Mouse (Mus musculus): ENCODE measurements around the gene Clmp. TPM values are rescaled to one million over a fixed set of nuclear protein-coding genes. Genes with fewer than 3 reads are reported as not detected.
A peak's percentile ranks its signal among the peaks of the same experiment; 100 is the strongest.

Clmp gene
- polyA plus RNA-seq, 1 experiment, result 3.8 TPM

GRCm38 (mm10) chr9:40757105-40757626 is 71.4 kb downstream of the Clmp start:
- Histone ChIP-seq H3K27me3 (ENCODE audit: control insufficient read depth, insufficient read depth, insufficient read length) (no peaks in the 10 kb centered on the region), H3K79me2 (ENCODE audit: control insufficient read depth, insufficient read depth) (no peaks in the 10 kb centered on the region), H3K4me3 (peak overlapping the region; percentile 22)

GRCm38 (mm10) chr9:40757685-40758270 is 72.0 kb downstream of the Clmp start:
- no peaks in the 10 kb centered on the region for H3K27me3 ChIP-seq (ENCODE audit: control insufficient read depth, insufficient read depth, insufficient read length)
- peak overlapping the region; percentile 81 for H3K4me2 ChIP-seq (ENCODE audit: low read depth)
- H3K4me3 ChIP-seq, result peak overlapping the region; percentile 22
- no peak overlapping the region for H3ac ChIP-seq (ENCODE audit: control insufficient read depth, insufficient read length)
- no peaks in the 10 kb centered on the region for H3K79me2 ChIP-seq (ENCODE audit: control insufficient read depth, insufficient read depth)
- H3K36me3 ChIP-seq (ENCODE audit: control insufficient read depth, insufficient read depth), result no peaks in the 10 kb centered on the region
- TF ChIP-seq POLR2A (IDR thresholded peaks at IDR 0.05; ENCODE audit: insufficient read length, low read depth), result peak; percentile 13
- no peak for TF ChIP-seq POLR2AphosphoS2 (IDR thresholded peaks at IDR 0.05; ENCODE audit: insufficient read length, low read depth)
- TF ChIP-seq MYOG (IDR thresholded peaks at IDR 0.05; ENCODE audit: control insufficient read depth in 1 of 3, insufficient read depth in 1 of 3, insufficient read length in 2 of 3, low read depth in 2 of 3), result no peak
- TF ChIP-seq USF1 (IDR thresholded peaks at IDR 0.05; ENCODE audit: low read depth), result no peak

More at GRCm38 (mm10) chr9:40757105-40757626, 71.4 kb downstream of the Clmp start:
- Histone ChIP-seq H3ac (ENCODE audit: control insufficient read depth, insufficient read length) (no peak overlapping the region), H3K4me2 (ENCODE audit: low read depth) (peak overlapping the region; percentile 81), H3K36me3 (ENCODE audit: control insufficient read depth, insufficient read depth) (no peaks in the 10 kb centered on the region)
- TF ChIP-seq MYOD1 (IDR thresholded peaks at IDR 0.05; ENCODE audit: control insufficient read depth in 1 of 3, insufficient read length in 2 of 3, low read depth in 2 of 3), result no peak

- Histone ChIP-seq H3K27me3 (ENCODE audit: control insufficient read depth, insufficient read depth, insufficient read length) (no peaks in the 10 kb centered on the region), H3K36me3 (ENCODE audit: control insufficient read depth, insufficient read depth) (no peaks in the 10 kb centered on the region), H3K79me2 (ENCODE audit: control insufficient read depth, insufficient read depth) (no peaks in the 10 kb centered on the region), H3ac (ENCODE audit: control insufficient read depth, insufficient read length) (no peak overlapping the region), H3K4me2 (ENCODE audit: low read depth) (no peak overlapping the region), H3K4me3 (no peak overlapping the region)
- no peak for TF ChIP-seq USF1 (IDR thresholded peaks at IDR 0.05; ENCODE audit: low read depth)
- TF ChIP-seq E2F4 (IDR thresholded peaks at IDR 0.05; ENCODE audit: insufficient read depth), result no peak
- TF ChIP-seq REST (IDR thresholded peaks at IDR 0.05; ENCODE audit: insufficient read depth, insufficient read length), result no peak
- TF ChIP-seq MYOD1 (IDR thresholded peaks at IDR 0.05; ENCODE audit: control insufficient read depth in 1 of 3, insufficient read length in 2 of 3, low read depth in 2 of 3), result no peak
- TF ChIP-seq CEBPB (IDR thresholded peaks at IDR 0.05; ENCODE audit: insufficient read depth, poor library complexity, severe bottlenecking), result no peak
- TF ChIP-seq TCF12 (IDR thresholded peaks at IDR 0.05; ENCODE audit: insufficient read depth, poor library complexity, severe bottlenecking), result no peak
- no peak for TF ChIP-seq POLR2AphosphoS2 (IDR thresholded peaks at IDR 0.05; ENCODE audit: insufficient read length, low read depth)
- no peak for TF ChIP-seq SRF (IDR thresholded peaks at IDR 0.05; ENCODE audit: control insufficient read depth, insufficient read length, low read depth)
- no peak for TF ChIP-seq MAX (IDR thresholded peaks at IDR 0.05; ENCODE audit: low read depth)
- TF ChIP-seq TCF3 (IDR thresholded peaks at IDR 0.05; ENCODE audit: insufficient read length, low read depth), result no peak
- no peak for TF ChIP-seq MYOG (IDR thresholded peaks at IDR 0.05; ENCODE audit: control insufficient read depth in 1 of 3, insufficient read depth in 1 of 3, insufficient read length in 2 of 3, low read depth in 2 of 3)
- no peak for TF ChIP-seq POLR2A (IDR thresholded peaks at IDR 0.05; ENCODE audit: insufficient read length, low read depth)
Observed at GRCm38 (mm10) chr9:40762354-40762753, 76.6 kb downstream of the Clmp start.

GRCm38 (mm10) chr9:40764887-40765580 is 79.3 kb downstream of the Clmp start:
- Histone ChIP-seq H3K27me3 (ENCODE audit: control insufficient read depth, insufficient read depth, insufficient read length) (no peaks in the 10 kb centered on the region), H3K79me2 (ENCODE audit: control insufficient read depth, insufficient read depth) (no peaks in the 10 kb centered on the region), H3K4me3 (no peak overlapping the region), H3ac (ENCODE audit: control insufficient read depth, insufficient read length) (no peak overlapping the region), H3K4me2 (ENCODE audit: low read depth) (no peak overlapping the region), H3K36me3 (ENCODE audit: control insufficient read depth, insufficient read depth) (no peaks in the 10 kb centered on the region)
- TF ChIP-seq MYOG (IDR thresholded peaks at IDR 0.05; ENCODE audit: control insufficient read depth in 1 of 3, insufficient read depth in 1 of 3, insufficient read length in 2 of 3, low read depth in 2 of 3), result no peak
- TF ChIP-seq USF1 (IDR thresholded peaks at IDR 0.05; ENCODE audit: low read depth), result no peak
- TF ChIP-seq MAX (IDR thresholded peaks at IDR 0.05; ENCODE audit: low read depth), result no peak
- TF ChIP-seq TCF3 (IDR thresholded peaks at IDR 0.05; ENCODE audit: insufficient read length, low read depth), result no peak

- TF ChIP-seq MYOD1 (IDR thresholded peaks at IDR 0.05; ENCODE audit: control insufficient read depth in 1 of 3, insufficient read length in 2 of 3, low read depth in 2 of 3) (no peak), MAX (IDR thresholded peaks at IDR 0.05; ENCODE audit: low read depth) (no peak), E2F4 (IDR thresholded peaks at IDR 0.05; ENCODE audit: insufficient read depth) (no peak), REST (IDR thresholded peaks at IDR 0.05; ENCODE audit: insufficient read depth, insufficient read length) (no peak), TCF12 (IDR thresholded peaks at IDR 0.05; ENCODE audit: insufficient read depth, poor library complexity, severe bottlenecking) (no peak), TCF3 (IDR thresholded peaks at IDR 0.05; ENCODE audit: insufficient read length, low read depth) (no peak), USF1 (IDR thresholded peaks at IDR 0.05; ENCODE audit: low read depth) (no peak), POLR2AphosphoS2 (IDR thresholded peaks at IDR 0.05; ENCODE audit: insufficient read length, low read depth) (no peak), SRF (IDR thresholded peaks at IDR 0.05; ENCODE audit: control insufficient read depth, insufficient read length, low read depth) (no peak), CEBPB (IDR thresholded peaks at IDR 0.05; ENCODE audit: insufficient read depth, poor library complexity, severe bottlenecking) (no peak), POLR2A (IDR thresholded peaks at IDR 0.05; ENCODE audit: insufficient read length, low read depth) (no peak), MYOG (IDR thresholded peaks at IDR 0.05; ENCODE audit: control insufficient read depth in 1 of 3, insufficient read depth in 1 of 3, insufficient read length in 2 of 3, low read depth in 2 of 3) (no peak)
- Histone ChIP-seq H3ac (ENCODE audit: control insufficient read depth, insufficient read length) (no peak overlapping the region), H3K4me2 (ENCODE audit: low read depth) (no peak overlapping the region), H3K4me3 (no peak overlapping the region), H3K36me3 (ENCODE audit: control insufficient read depth, insufficient read depth) (no peaks in the 10 kb centered on the region), H3K79me2 (ENCODE audit: control insufficient read depth, insufficient read depth) (no peaks in the 10 kb centered on the region), H3K27me3 (ENCODE audit: control insufficient read depth, insufficient read depth, insufficient read length) (no peaks in the 10 kb centered on the region)
Observed at GRCm38 (mm10) chr9:40765581-40765940, 79.8 kb downstream of the Clmp start.

All from myocyte (in vitro differentiated cells).